Mouse (Mus musculus): ENCODE measurements at regions not wholly inside any gene's neighbourhood (a gene's known extent, or its start where the extent isn't known, plus 50 kb on each side); places are given as distances from the start of the nearest gene placed in this dataset.

- H3K4me1 ChIP-seq (ENCODE audit: control insufficient read depth, insufficient read depth, insufficient read length, low read length): peaks cover 9% of the 10 kb centered on the region
- peak overlapping the region; percentile 97 for H3K27ac ChIP-seq (replicated peaks; ENCODE audit: low read depth, low read length)
- H3K4me3 ChIP-seq (ENCODE audit: insufficient read depth, low read depth, low read length): no peak overlapping the region
Observed at GRCm38 (mm10) chr12:77060766-77061561, 99.0 kb upstream of the Max start.

- peaks cover 9% of the 10 kb centered on the region for H3K4me1 ChIP-seq (ENCODE audit: control insufficient read depth, insufficient read depth, insufficient read length, low read length)
- peak overlapping the region; percentile 40 for H3K4me3 ChIP-seq (ENCODE audit: insufficient read depth, low read depth, low read length)
Observed at GRCm38 (mm10) chr12:77060060-77060695, 98.2 kb upstream of the Max start.

GRCm38 (mm10) chr12:77059679-77060059 lies 97.7 kb upstream of the Max start:
- no peak overlapping the region for H3K4me3 ChIP-seq (ENCODE audit: insufficient read depth, low read depth, low read length)
- peak overlapping the region; percentile 97 for H3K27ac ChIP-seq (replicated peaks; ENCODE audit: low read depth, low read length)

More at GRCm38 (mm10) chr12:77060060-77060695, 98.2 kb upstream of the Max start:
- peak overlapping the region; percentile 97 for H3K27ac ChIP-seq (replicated peaks; ENCODE audit: low read depth, low read length)

GRCm38 (mm10) chr12:77058596-77059190 lies 96.7 kb upstream of the Max start:
- H3K4me1 ChIP-seq (ENCODE audit: control insufficient read depth, insufficient read depth, insufficient read length, low read length): peaks cover 9% of the 10 kb centered on the region
- H3K27ac ChIP-seq (replicated peaks; ENCODE audit: low read depth, low read length): peak overlapping the region; percentile 54
- H3K4me3 ChIP-seq (ENCODE audit: insufficient read depth, low read depth, low read length): no peak overlapping the region

More at GRCm38 (mm10) chr12:77059679-77060059, 97.7 kb upstream of the Max start:
- peaks cover 9% of the 10 kb centered on the region for H3K4me1 ChIP-seq (ENCODE audit: control insufficient read depth, insufficient read depth, insufficient read length, low read length)

GRCm38 (mm10) chr12:77056748-77057370 lies 94.9 kb upstream of the Max start:
- Histone ChIP-seq H3K27ac (replicated peaks; ENCODE audit: low read depth, low read length) (0 out of 2 replicates have a peak overlapping the region, but pooled peaks have one; percentile 35), H3K4me1 (ENCODE audit: control insufficient read depth, insufficient read depth, insufficient read length, low read length) (peaks cover 9% of the 10 kb centered on the region), H3K4me3 (ENCODE audit: insufficient read depth, low read depth, low read length) (no peak overlapping the region)

GRCm38 (mm10) chr12:77054700-77055099 lies 92.7 kb upstream of the Max start:
- H3K4me1 ChIP-seq (ENCODE audit: control insufficient read depth, insufficient read depth, insufficient read length, low read length): peaks cover 6% of the 10 kb centered on the region
- H3K27ac ChIP-seq (replicated peaks; ENCODE audit: low read depth, low read length): no peak overlapping the region
- no peak overlapping the region for H3K4me3 ChIP-seq (ENCODE audit: insufficient read depth, low read depth, low read length)

- no peak overlapping the region for H3K27ac ChIP-seq (replicated peaks; ENCODE audit: low read depth, low read length)
- no peak overlapping the region for H3K4me3 ChIP-seq (ENCODE audit: insufficient read depth, low read depth, low read length)
Observed at GRCm38 (mm10) chr12:77054211-77054610, 92.2 kb upstream of the Max start.

GRCm38 (mm10) chr12:77052853-77053252 lies 90.9 kb upstream of the Max start:
- H3K27ac ChIP-seq (replicated peaks; ENCODE audit: low read depth, low read length): peak overlapping the region; percentile 84
- H3K4me1 ChIP-seq (ENCODE audit: control insufficient read depth, insufficient read depth, insufficient read length, low read length): peaks cover 6% of the 10 kb centered on the region
- no peak overlapping the region for H3K4me3 ChIP-seq (ENCODE audit: insufficient read depth, low read depth, low read length)

More at GRCm38 (mm10) chr12:77054211-77054610, 92.2 kb upstream of the Max start:
- peaks cover 6% of the 10 kb centered on the region for H3K4me1 ChIP-seq (ENCODE audit: control insufficient read depth, insufficient read depth, insufficient read length, low read length)

GRCm38 (mm10) chr12:77048380-77048779 lies 86.4 kb upstream of the Max start:
- H3K4me1 ChIP-seq (ENCODE audit: control insufficient read depth, insufficient read depth, insufficient read length, low read length): peaks cover 3% of the 10 kb centered on the region; the same call in 1 of the 2 replicates
- no peak overlapping the region for H3K4me3 ChIP-seq (ENCODE audit: insufficient read depth, low read depth, low read length)
- H3K27ac ChIP-seq (replicated peaks; ENCODE audit: low read depth, low read length): no peak overlapping the region

GRCm38 (mm10) chr12:77047273-77047672 lies 85.3 kb upstream of the Max start:
- H3K4me1 ChIP-seq (ENCODE audit: control insufficient read depth, insufficient read depth, insufficient read length, low read length): peaks cover 3% of the 10 kb centered on the region; the same call in 1 of the 2 replicates
- H3K4me3 ChIP-seq (ENCODE audit: insufficient read depth, low read depth, low read length): no peak overlapping the region
- H3K27ac ChIP-seq (replicated peaks; ENCODE audit: low read depth, low read length): no peak overlapping the region

GRCm38 (mm10) chr12:77045956-77046355 lies 84.0 kb upstream of the Max start:
- H3K4me3 ChIP-seq (ENCODE audit: insufficient read depth, low read depth, low read length): no peak overlapping the region
- peaks cover 3% of the 10 kb centered on the region; the same call in 1 of the 2 replicates for H3K4me1 ChIP-seq (ENCODE audit: control insufficient read depth, insufficient read depth, insufficient read length, low read length)
- no peak overlapping the region for H3K27ac ChIP-seq (replicated peaks; ENCODE audit: low read depth, low read length)

GRCm38 (mm10) chr12:77045356-77045755 lies 83.4 kb upstream of the Max start:
- peaks cover 3% of the 10 kb centered on the region; the same call in 1 of the 2 replicates for H3K4me1 ChIP-seq (ENCODE audit: control insufficient read depth, insufficient read depth, insufficient read length, low read length)
- no peak overlapping the region for H3K27ac ChIP-seq (replicated peaks; ENCODE audit: low read depth, low read length)
- no peak overlapping the region for H3K4me3 ChIP-seq (ENCODE audit: insufficient read depth, low read depth, low read length)

GRCm38 (mm10) chr12:77042356-77042755 lies 80.4 kb upstream of the Max start:
- Histone ChIP-seq H3K4me1 (ENCODE audit: control insufficient read depth, insufficient read depth, insufficient read length, low read length) (peaks cover 3% of the 10 kb centered on the region; the same call in 1 of the 2 replicates), H3K27ac (replicated peaks; ENCODE audit: low read depth, low read length) (no peak overlapping the region), H3K4me3 (ENCODE audit: insufficient read depth, low read depth, low read length) (no peak overlapping the region)

- Histone ChIP-seq H3K4me1 (ENCODE audit: control insufficient read depth, insufficient read depth, insufficient read length, low read length) (peaks cover 3% of the 10 kb centered on the region; the same call in 1 of the 2 replicates), H3K4me3 (ENCODE audit: insufficient read depth, low read depth, low read length) (no peak overlapping the region), H3K27ac (replicated peaks; ENCODE audit: low read depth, low read length) (no peak overlapping the region)
Observed at GRCm38 (mm10) chr12:77041141-77041540, 79.1 kb upstream of the Max start.

- Histone ChIP-seq H3K27ac (replicated peaks; ENCODE audit: low read depth, low read length) (no peak overlapping the region), H3K4me1 (ENCODE audit: control insufficient read depth, insufficient read depth, insufficient read length, low read length) (peaks cover 3% of the 10 kb centered on the region; the same call in 1 of the 2 replicates), H3K4me3 (ENCODE audit: insufficient read depth, low read depth, low read length) (no peak overlapping the region)
Observed at GRCm38 (mm10) chr12:77039953-77040305, 77.9 kb upstream of the Max start.

All from brown adipose tissue, adult 24 weeks (tissue).